Mouse (Mus musculus) spleen, adult 2 months (tissue): ENCODE data around the gene Epas1. TPM values are rescaled to one million over a fixed set of nuclear protein-coding genes. Genes with fewer than 3 reads are reported as not detected.

Experiments
- DNase-seq, 2 experiments: peaks; one replicate each; pipeline versions ENCODE4 v3.0.0 to v3.0.0-alpha.2; 2012 to 2021; ENCODE audit warnings: low spot score in 2 of 2, low read depth in 1 of 2
- H3K27ac ChIP-seq: fragments of 200-500 bp; 2 replicates; pipeline ENCODE4 v1.5.1; 2012; ENCODE audit warnings: low read length, inconsistent platforms; ENCODE audit not compliant: insufficient read depth
- H3K27me3 ChIP-seq: fragments of 200-500 bp; 2 replicates; pipeline ENCODE4 v1.6.1; 2012; ENCODE audit warnings: mild to moderate bottlenecking, moderate library complexity, low read length, inconsistent platforms; ENCODE audit not compliant: control insufficient read depth, insufficient read depth
- H3K36me3 ChIP-seq: fragments of 200-500 bp; 2 replicates; pipeline ENCODE4 v1.6.1; 2012; ENCODE audit warnings: mild to moderate bottlenecking, low read length, inconsistent platforms; ENCODE audit not compliant: control insufficient read depth, insufficient read depth
- H3K4me1 ChIP-seq: fragments of 200-500 bp; 2 replicates; pipeline ENCODE4 v1.6.1; 2011; ENCODE audit warnings: inconsistent platforms; ENCODE audit not compliant: control insufficient read depth, insufficient read depth, insufficient read length
- H3K4me3 ChIP-seq: fragments of 200-500 bp; 2 replicates; pipeline ENCODE4 v1.5.1; 2011; ENCODE audit warnings: mild to moderate bottlenecking, inconsistent platforms; ENCODE audit not compliant: insufficient read depth, insufficient read length; ENCODE audit errors: extremely low read depth
- CTCF ChIP-seq: fragments of 200-500 bp; IDR thresholded peaks from 2 replicates; pipeline ENCODE4 v1.5.1; 2011; ENCODE audit warnings: mild to moderate bottlenecking, inconsistent platforms; ENCODE audit not compliant: insufficient read depth, insufficient read length, insufficient replicate concordance; ENCODE audit errors: extremely low read depth
- POLR2A ChIP-seq: fragments of 200-500 bp; IDR thresholded peaks from 2 replicates; pipeline ENCODE4 v1.6.1; 2011; ENCODE audit warnings: low read depth, low read length, inconsistent platforms
- WGBS: fragments of 180-500 bp; shearing (Covaris S2); methylation state at CpG from one replicate; pipeline ENCODE4 v1.1.7; 2018; 5-methylcytosine and 5-hydroxymethylcytosine counted together
- polyA plus RNA-seq: library from polyadenylated mRNA; depleted of rRNA; stranded (reverse); fragments of >200 nt; gene quantifications from 2 replicates; pipeline ENCODE4 v1.2.3, GENCODE M21; 2012

The Epas1 gene
- polyA plus RNA-seq, 1 experiment = 40.1 TPM

DNA sequence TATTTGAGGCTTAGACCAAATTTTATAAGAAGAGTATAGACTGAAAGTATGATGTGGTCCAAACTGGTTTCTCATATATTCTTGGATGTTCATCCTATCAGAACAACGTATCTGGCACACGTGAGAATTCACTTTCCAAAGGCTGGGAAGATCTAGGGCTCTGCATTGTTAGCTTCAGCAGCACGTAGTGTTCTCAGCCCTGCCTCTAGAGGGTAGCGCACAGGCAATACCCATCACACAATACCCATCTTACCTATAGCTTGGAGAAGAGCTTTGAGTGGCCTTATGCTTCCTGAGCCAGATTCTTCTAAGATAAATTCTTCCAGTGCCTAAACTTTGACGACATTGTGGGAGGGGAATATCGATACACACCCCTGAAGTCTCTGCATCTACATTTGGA is 24.6 kb downstream of the Epas1 start:
- Histone ChIP-seq H3K27me3 (no peaks in the 10 kb centered on the region), H3K4me1 (no peaks in the 10 kb centered on the region), H3K36me3 (no peaks in the 10 kb centered on the region), H3K4me3 (no peak overlapping the region), H3K27ac (no peak overlapping the region)
- no peak for DNase-seq
- TF ChIP-seq CTCF (no peak), POLR2A (no peak)
- WGBS = 92% methylated on average over 6 of the region's 6 CpGs

GRCm38 (mm10) chr17:86779191-86780130 is 26.0 kb downstream of the Epas1 start:
- Histone ChIP-seq H3K27ac (no peak overlapping the region), H3K4me3 (no peak overlapping the region), H3K36me3 (no peaks in the 10 kb centered on the region), H3K4me1 (no peaks in the 10 kb centered on the region), H3K27me3 (no peaks in the 10 kb centered on the region)
- TF ChIP-seq POLR2A (no peak), CTCF (no peak)
- no peak for DNase-seq
- whole genome bisulfite sequencing = 63% methylated on average over 15 of the region's 15 CpGs

GRCm38 (mm10) chr17:86780708-86781318 is 27.3 kb downstream of the Epas1 start:
- WGBS = 89% methylated on average over 6 of the region's 6 CpGs
- Histone ChIP-seq H3K4me3 (no peak overlapping the region), H3K4me1 (no peaks in the 10 kb centered on the region), H3K27ac (no peak overlapping the region), H3K27me3 (no peaks in the 10 kb centered on the region), H3K36me3 (no peaks in the 10 kb centered on the region)
- no peak for DNase-seq
- TF ChIP-seq POLR2A = no peak
- TF ChIP-seq CTCF = no peak

- DNase-seq = no peak
- Histone ChIP-seq H3K4me1 (no peaks in the 10 kb centered on the region), H3K27me3 (no peaks in the 10 kb centered on the region), H3K4me3 (no peak overlapping the region), H3K27ac (peak overlapping the region; percentile 19; the same call in 1 of the 2 replicates), H3K36me3 (no peaks in the 10 kb centered on the region)
- TF ChIP-seq POLR2A (no peak), CTCF (no peak)
- 73% methylated on average over 12 of the region's 12 CpGs for WGBS
These were observed 28.4 kb downstream of the Epas1 start for GRCm38 (mm10) chr17:86781755-86782400.

DNA sequence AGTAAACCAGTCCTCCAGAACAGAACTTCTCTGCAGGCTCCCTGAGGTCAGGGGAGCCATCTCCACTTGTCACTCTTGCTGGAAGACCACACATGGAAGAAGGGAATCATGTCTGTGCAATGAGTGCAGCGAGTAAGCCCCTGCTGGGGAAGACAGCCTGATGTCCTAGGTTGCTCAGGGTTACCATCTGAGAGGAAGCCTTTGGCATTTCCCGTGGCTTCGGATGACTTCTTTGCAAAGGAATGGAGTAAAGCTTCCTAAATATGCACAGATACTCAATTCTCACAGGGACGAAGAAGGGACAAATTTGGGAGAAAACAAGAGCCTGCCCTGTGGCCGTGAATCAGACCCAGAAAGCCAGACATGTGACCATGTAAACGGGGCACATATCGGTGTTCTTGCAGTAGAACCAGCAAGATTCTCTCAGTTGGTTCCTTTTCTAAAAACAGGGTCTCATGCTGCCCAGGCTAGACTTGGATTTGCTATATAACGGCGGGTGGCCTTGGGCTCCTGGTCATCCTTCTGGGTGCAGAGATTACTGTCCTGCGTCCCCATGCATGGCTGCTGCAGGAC is 31.0 kb downstream of the Epas1 start:
- DNase-seq = no peak
- WGBS = 82% methylated on average over 10 of the region's 10 CpGs
- Histone ChIP-seq H3K27ac (no peak overlapping the region), H3K4me1 (no peaks in the 10 kb centered on the region), H3K4me3 (no peak overlapping the region), H3K36me3 (no peaks in the 10 kb centered on the region), H3K27me3 (no peaks in the 10 kb centered on the region)
- TF ChIP-seq POLR2A = no peak
- TF ChIP-seq CTCF = no peak

- Histone ChIP-seq H3K36me3 (no peaks in the 10 kb centered on the region), H3K27ac (no peak overlapping the region), H3K4me3 (no peak overlapping the region), H3K4me1 (no peaks in the 10 kb centered on the region), H3K27me3 (no peaks in the 10 kb centered on the region)
- no peak for TF ChIP-seq POLR2A
- TF ChIP-seq CTCF = no peak
- no peak for DNase-seq
- 87% methylated on average over 7 of the region's 7 CpGs for WGBS
These were observed 32.1 kb downstream of the Epas1 start for GRCm38 (mm10) chr17:86785612-86786011.

DNA sequence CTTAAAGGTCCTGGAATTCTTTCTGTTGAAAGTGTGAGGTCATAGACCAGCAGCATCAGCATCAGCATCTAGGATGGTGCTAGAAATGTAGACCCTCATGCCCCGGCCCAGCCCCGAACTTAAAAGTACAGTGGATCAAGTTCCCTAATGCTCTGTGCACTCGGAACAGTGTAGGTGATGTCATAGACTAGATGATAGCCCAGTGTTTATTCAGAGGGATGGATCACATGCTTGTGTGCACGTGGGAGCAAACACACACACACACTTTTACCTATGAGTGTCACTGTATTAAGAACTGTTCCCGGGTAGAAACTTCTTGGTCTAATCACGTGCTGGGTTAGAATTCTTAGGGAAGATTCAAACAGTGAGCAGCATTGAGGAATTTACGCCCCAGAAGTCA is 33.0 kb downstream of the Epas1 start:
- no peak for DNase-seq
- Histone ChIP-seq H3K27me3 (no peaks in the 10 kb centered on the region), H3K27ac (no peak overlapping the region), H3K36me3 (no peaks in the 10 kb centered on the region), H3K4me1 (no peaks in the 10 kb centered on the region), H3K4me3 (no peak overlapping the region)
- 81% methylated on average over 7 of the region's 7 CpGs for WGBS
- TF ChIP-seq POLR2A (no peak), CTCF (no peak)
